Mouse (Mus musculus) myocyte (in vitro differentiated cells): ENCODE data around the gene Stx19. TPM values are rescaled to one million over a fixed set of nuclear protein-coding genes. Genes with fewer than 3 reads are reported as not detected.

Experiments
- H3K27me3 ChIP-seq: one replicate; pipeline ENCODE4 v1.6.1; 2011; ENCODE audit not compliant: control insufficient read depth, insufficient read depth, insufficient read length
- H3K36me3 ChIP-seq: one replicate; pipeline ENCODE4 v1.6.1; 2011; ENCODE audit not compliant: control insufficient read depth, insufficient read depth
- H3K4me2 ChIP-seq: one replicate; pipeline ENCODE4 v1.6.1; 2011; ENCODE audit warnings: low read depth, control low read depth
- H3K4me3 ChIP-seq: one replicate; pipeline ENCODE4 v1.5.1; 2011; ENCODE audit warnings: mild to moderate bottlenecking, control low read depth, moderate library complexity
- H3K79me2 ChIP-seq: one replicate; pipeline ENCODE4 v1.6.1; 2011; ENCODE audit not compliant: control insufficient read depth, insufficient read depth
- H3ac ChIP-seq: one replicate; pipeline ENCODE4 v1.6.1; 2011; ENCODE audit not compliant: control insufficient read depth, insufficient read length
- CEBPB ChIP-seq: IDR thresholded peaks from 2 replicates; pipeline ENCODE4 v1.6.1; 2011; ENCODE audit warnings: mild to moderate bottlenecking, moderate library complexity; ENCODE audit not compliant: poor library complexity, insufficient read depth, severe bottlenecking
- E2F4 ChIP-seq: IDR thresholded peaks from one replicate; pipeline ENCODE4 v1.6.1; 2011; ENCODE audit warnings: mild to moderate bottlenecking, control low read depth, moderate library complexity; ENCODE audit not compliant: insufficient read depth
- MAX ChIP-seq: IDR thresholded peaks from one replicate; pipeline ENCODE4 v1.6.1; 2011; ENCODE audit warnings: low read depth, mild to moderate bottlenecking, control low read depth
- MYOD1 ChIP-seq, 3 experiments: IDR thresholded peaks; one replicate each; pipeline ENCODE4 v1.6.1; 2011; ENCODE audit warnings: control low read depth in 2 of 3, low read depth in 2 of 3, mild to moderate bottlenecking in 2 of 3, moderate library complexity in 1 of 3; ENCODE audit not compliant: insufficient read length in 2 of 3, control insufficient read depth in 1 of 3
- MYOG ChIP-seq, 3 experiments: IDR thresholded peaks; one replicate each; pipeline ENCODE4 v1.6.1; 2011; ENCODE audit warnings: control low read depth in 2 of 3, low read depth in 2 of 3, mild to moderate bottlenecking in 2 of 3; ENCODE audit not compliant: insufficient read length in 2 of 3, control insufficient read depth in 1 of 3, insufficient read depth in 1 of 3
- POLR2A ChIP-seq: IDR thresholded peaks from one replicate; pipeline ENCODE4 v1.6.1; 2011; ENCODE audit warnings: low read depth, mild to moderate bottlenecking, control low read depth, moderate library complexity; ENCODE audit not compliant: insufficient read length
- POLR2AphosphoS2 ChIP-seq: IDR thresholded peaks from one replicate; pipeline ENCODE4 v1.6.1; 2011; ENCODE audit warnings: low read depth, control low read depth; ENCODE audit not compliant: insufficient read length
- REST ChIP-seq: IDR thresholded peaks from one replicate; pipeline ENCODE4 v1.6.1; 2011; ENCODE audit warnings: mild to moderate bottlenecking, control low read depth, moderate library complexity; ENCODE audit not compliant: insufficient read depth, insufficient read length
- SRF ChIP-seq: IDR thresholded peaks from one replicate; pipeline ENCODE4 v1.6.1; 2011; ENCODE audit warnings: low read depth; ENCODE audit not compliant: control insufficient read depth, insufficient read length
- TCF12 ChIP-seq: IDR thresholded peaks from one replicate; pipeline ENCODE4 v1.6.1; 2011; ENCODE audit warnings: mild to moderate bottlenecking, control low read depth; ENCODE audit not compliant: poor library complexity, insufficient read depth, severe bottlenecking
- TCF3 ChIP-seq: IDR thresholded peaks from one replicate; pipeline ENCODE4 v1.6.1; 2011; ENCODE audit warnings: low read depth, control low read depth; ENCODE audit not compliant: insufficient read length
- USF1 ChIP-seq: IDR thresholded peaks from one replicate; pipeline ENCODE4 v1.6.1; 2011; ENCODE audit warnings: low read depth, mild to moderate bottlenecking, control low read depth, moderate library complexity
- polyA plus RNA-seq: library from polyadenylated mRNA; unstranded; fragments of >200 nt; fragmentation: generic; extraction: Trizol; gene quantifications from one replicate; pipeline ENCODE4 v1.2.1, GENCODE M21; 2012; ENCODE audit warnings: missing spikeins

Stx19 gene
- not detected for polyA plus RNA-seq

- Histone ChIP-seq H3K4me2 (no peak within 1 kb of the TSS), H3K27me3 (no peaks in the 10 kb centered on the region), H3K36me3 (no peaks in the 10 kb centered on the region), H3ac (no peak within 1 kb of the TSS), H3K4me3 (no peak within 1 kb of the TSS), H3K79me2 (no peaks in the 10 kb centered on the region)
- TF ChIP-seq TCF3, result no peak
- TF ChIP-seq SRF, result no peak
- TF ChIP-seq USF1, result no peak
- TF ChIP-seq TCF12, result no peak
- no peak for TF ChIP-seq REST
- no peak for TF ChIP-seq E2F4
- TF ChIP-seq POLR2AphosphoS2, result no peak
- no peak for TF ChIP-seq CEBPB
Measured at GRCm38 (mm10) chr16:62814491-62814890, at the start of gene Stx19. Gene Stx19 (plus strand): TSS chr16:62814676.

- Histone ChIP-seq H3K27me3 (no peaks in the 10 kb centered on the region), H3K36me3 (no peaks in the 10 kb centered on the region), H3ac (no peak overlapping the region), H3K79me2 (no peaks in the 10 kb centered on the region), H3K4me2 (no peak overlapping the region), H3K4me3 (no peak overlapping the region)
- TF ChIP-seq REST (no peak), MYOD1 (IDR thresholded peaks at IDR 0.05; ENCODE audit: control insufficient read depth in 1 of 3, insufficient read length in 2 of 3, low read depth in 2 of 3) (no peak)
Measured at GRCm38 (mm10) chr16:62773462-62773861, 41.0 kb upstream of the Stx19 start.

DNA sequence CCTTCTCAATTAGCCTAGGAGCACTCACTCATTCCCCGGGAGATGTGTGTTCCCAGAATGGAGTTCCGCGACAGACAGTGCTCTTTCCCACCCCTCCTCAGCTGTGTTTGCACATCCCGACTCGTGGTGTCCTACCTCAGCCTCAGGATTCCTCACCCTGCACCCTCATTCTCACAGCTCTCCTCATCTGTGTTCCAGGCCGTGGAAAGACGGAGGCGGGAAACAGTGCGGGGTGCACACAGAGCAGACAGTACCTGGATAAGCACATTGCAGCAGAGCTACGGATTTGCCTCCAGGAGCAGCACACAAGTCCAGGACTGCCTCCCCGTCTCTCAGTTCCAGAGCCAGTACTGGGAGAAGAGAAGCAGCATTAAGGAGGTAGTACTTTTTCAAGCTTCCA lies 38.4 kb upstream of the Stx19 start:
- no peak for TF ChIP-seq MYOD1 (IDR thresholded peaks at IDR 0.05; ENCODE audit: control insufficient read depth in 1 of 3, insufficient read length in 2 of 3, low read depth in 2 of 3)
- TF ChIP-seq POLR2AphosphoS2, result no peak
- TF ChIP-seq MYOG (IDR thresholded peaks at IDR 0.05; ENCODE audit: control insufficient read depth in 1 of 3, insufficient read depth in 1 of 3, insufficient read length in 2 of 3, low read depth in 2 of 3), result no peak
- no peak for TF ChIP-seq CEBPB
- no peak for TF ChIP-seq MAX
- TF ChIP-seq SRF, result no peak
- TF ChIP-seq POLR2A, result no peak
- no peak for TF ChIP-seq TCF12
- no peak for TF ChIP-seq REST
- TF ChIP-seq TCF3, result no peak
- TF ChIP-seq E2F4, result no peak
- no peak for TF ChIP-seq USF1
- Histone ChIP-seq H3K4me3 (no peak overlapping the region), H3K4me2 (no peak overlapping the region), H3K36me3 (no peaks in the 10 kb centered on the region), H3ac (no peak overlapping the region), H3K79me2 (no peaks in the 10 kb centered on the region), H3K27me3 (no peaks in the 10 kb centered on the region)

DNA sequence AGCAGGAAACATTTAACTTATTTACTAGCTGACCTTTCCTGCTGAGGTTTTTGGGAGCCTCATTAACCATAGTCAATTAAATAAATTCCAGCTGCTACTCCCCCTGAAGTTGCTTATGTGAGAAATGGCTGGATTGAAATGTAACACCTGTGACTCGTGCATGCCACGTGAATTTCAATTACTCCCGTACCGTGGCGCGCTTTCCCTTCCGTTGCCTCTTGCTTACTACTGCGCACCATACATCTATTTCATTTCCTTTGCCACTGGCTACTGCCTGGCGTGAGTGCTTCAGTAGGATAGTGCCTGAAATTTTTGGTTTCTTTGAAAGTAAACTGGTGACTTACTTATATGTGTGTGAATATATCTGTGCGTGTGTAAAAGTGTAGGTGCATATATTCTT lies 36.2 kb upstream of the Stx19 start:
- Histone ChIP-seq H3K27me3 (no peaks in the 10 kb centered on the region), H3K4me2 (no peak overlapping the region), H3K4me3 (no peak overlapping the region), H3ac (no peak overlapping the region), H3K36me3 (no peaks in the 10 kb centered on the region), H3K79me2 (no peaks in the 10 kb centered on the region)
- TF ChIP-seq MYOD1 (IDR thresholded peaks at IDR 0.05; ENCODE audit: control insufficient read depth in 1 of 3, insufficient read length in 2 of 3, low read depth in 2 of 3), result no peak
- TF ChIP-seq CEBPB, result no peak
- TF ChIP-seq REST, result no peak
- TF ChIP-seq MYOG (IDR thresholded peaks at IDR 0.05; ENCODE audit: control insufficient read depth in 1 of 3, insufficient read depth in 1 of 3, insufficient read length in 2 of 3, low read depth in 2 of 3), result no peak
- no peak for TF ChIP-seq USF1
- no peak for TF ChIP-seq TCF12
- no peak for TF ChIP-seq SRF
- TF ChIP-seq POLR2AphosphoS2, result no peak
- no peak for TF ChIP-seq TCF3
- TF ChIP-seq POLR2A, result no peak
- TF ChIP-seq E2F4, result no peak
- no peak for TF ChIP-seq MAX

GRCm38 (mm10) chr16:62782229-62782628 lies 32.2 kb upstream of the Stx19 start:
- Histone ChIP-seq H3K27me3 (no peaks in the 10 kb centered on the region), H3K4me2 (no peak overlapping the region), H3K79me2 (no peaks in the 10 kb centered on the region), H3K4me3 (no peak overlapping the region), H3K36me3 (no peaks in the 10 kb centered on the region), H3ac (no peak overlapping the region)
- no peak for TF ChIP-seq POLR2AphosphoS2
- TF ChIP-seq TCF3, result no peak
- no peak for TF ChIP-seq SRF
- no peak for TF ChIP-seq REST
- TF ChIP-seq CEBPB, result no peak
- TF ChIP-seq POLR2A, result no peak
- no peak for TF ChIP-seq MAX
- TF ChIP-seq MYOD1 (IDR thresholded peaks at IDR 0.05; ENCODE audit: control insufficient read depth in 1 of 3, insufficient read length in 2 of 3, low read depth in 2 of 3), result no peak
- TF ChIP-seq USF1, result no peak
- TF ChIP-seq MYOG (IDR thresholded peaks at IDR 0.05; ENCODE audit: control insufficient read depth in 1 of 3, insufficient read depth in 1 of 3, insufficient read length in 2 of 3, low read depth in 2 of 3), result no peak
- no peak for TF ChIP-seq E2F4
- no peak for TF ChIP-seq TCF12
